Mouse (Mus musculus) embryonic fibroblast, embryonic 13.5 days (primary cell): ENCODE results near the gene Rlbp1. TPM values are rescaled to one million over a fixed set of nuclear protein-coding genes. Genes with fewer than 3 reads are reported as not detected.

Experiments
- H3K27ac ChIP-seq: 2 replicates; pipeline ENCODE4 v1.5.1; 2012; ENCODE audit warnings: low read length, control low read depth, inconsistent platforms; ENCODE audit not compliant: insufficient read depth
- H3K4me1 ChIP-seq: 2 replicates; pipeline ENCODE4 v1.6.1; 2011; ENCODE audit warnings: low read length; ENCODE audit not compliant: control insufficient read depth, insufficient read depth
- H3K4me3 ChIP-seq: 2 replicates; pipeline ENCODE4 v1.5.1; 2011; ENCODE audit warnings: mild to moderate bottlenecking, control low read depth, low read length; ENCODE audit not compliant: insufficient read depth
- CTCF ChIP-seq: IDR thresholded peaks from 2 replicates; pipeline ENCODE4 v1.5.1; 2011; ENCODE audit warnings: mild to moderate bottlenecking, control low read depth, low read length, moderate library complexity, borderline replicate concordance; ENCODE audit not compliant: insufficient read depth
- POLR2A ChIP-seq: IDR thresholded peaks from 2 replicates; pipeline ENCODE4 v1.6.1; 2011; ENCODE audit warnings: low read depth, mild to moderate bottlenecking, control low read depth, low read length, moderate library complexity
- polyA plus RNA-seq: library from polyadenylated mRNA; stranded (reverse); fragments of >200 nt; gene quantifications from 2 replicates; pipeline ENCODE4 v1.2.4, GENCODE M21; 2011; ENCODE audit warnings: low read depth; ENCODE audit not compliant: missing spikeins, insufficient read length

Gene Rlbp1
- polyA plus RNA-seq, 1 experiment = not detected

DNA sequence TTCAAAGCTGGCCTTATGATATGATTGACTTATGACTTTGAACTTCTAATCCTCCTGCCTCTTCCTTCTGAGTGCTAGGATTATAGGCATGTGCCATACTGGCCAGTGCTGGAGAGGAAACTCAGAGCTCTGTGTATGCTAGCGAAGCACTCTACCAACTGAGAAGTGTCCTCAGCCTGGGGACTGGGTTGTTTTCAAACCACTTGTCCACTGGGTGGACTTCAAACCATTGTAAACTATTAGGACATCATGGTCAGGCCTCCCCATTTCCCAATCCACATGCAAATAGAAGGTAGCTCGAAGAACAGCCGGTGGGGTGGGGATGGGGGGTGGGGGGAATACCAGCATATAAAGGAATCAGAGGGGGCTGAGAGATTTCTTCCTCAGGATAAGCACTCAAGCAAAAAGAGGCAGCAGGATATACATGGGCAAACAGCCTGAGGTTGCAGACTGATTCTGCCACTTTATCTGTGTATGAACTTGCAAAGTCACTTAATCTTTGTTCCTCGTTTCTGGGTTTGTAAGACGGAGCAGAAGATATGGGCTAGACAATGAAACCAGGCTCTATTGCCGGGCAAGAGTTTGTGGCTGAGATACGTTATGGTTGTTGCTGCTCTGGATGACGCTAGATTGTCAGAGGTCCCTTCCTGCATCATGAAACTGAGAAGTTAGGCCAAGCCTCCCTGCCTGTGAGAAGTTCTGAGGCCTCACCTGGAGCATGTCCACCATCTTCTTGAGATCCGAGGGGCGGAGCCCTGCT, 10.2 kb downstream of the Rlbp1 start:
- H3K4me3 ChIP-seq = no peak overlapping the region
- no peak for TF ChIP-seq CTCF
- TF ChIP-seq POLR2A = no peak
- H3K4me1 ChIP-seq = no peaks in the 10 kb centered on the region
- no peak overlapping the region for H3K27ac ChIP-seq

DNA sequence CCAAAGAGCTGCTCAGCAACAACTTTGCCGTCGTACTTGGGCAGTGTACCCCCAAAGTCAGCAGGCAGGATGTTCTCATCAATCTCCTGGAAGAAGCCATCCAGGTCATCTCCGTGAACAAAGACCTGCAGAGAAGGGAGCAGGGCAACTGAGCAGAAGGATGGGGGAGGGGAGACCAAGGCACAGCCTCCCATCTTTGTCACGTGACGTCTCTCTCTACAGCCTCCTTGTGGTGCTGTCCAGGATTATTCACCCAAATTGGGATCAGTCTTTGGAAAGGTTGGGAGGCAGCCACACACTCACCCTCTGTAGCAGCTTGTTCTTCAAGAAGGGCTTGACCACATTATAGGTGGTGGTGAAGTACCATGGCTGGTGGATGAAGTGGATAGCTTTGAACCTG, 11.3 kb downstream of the Rlbp1 start:
- Histone ChIP-seq H3K4me3 (no peak overlapping the region), H3K27ac (no peak overlapping the region), H3K4me1 (no peaks in the 10 kb centered on the region)
- TF ChIP-seq POLR2A (no peak), CTCF (no peak)

- Histone ChIP-seq H3K27ac (no peak overlapping the region), H3K4me3 (no peak overlapping the region), H3K4me1 (no peaks in the 10 kb centered on the region)
- TF ChIP-seq POLR2A (no peak), CTCF (no peak)
These were observed 12.8 kb downstream of the Rlbp1 start for GRCm38 (mm10) chr7:79374017-79374416.

DNA sequence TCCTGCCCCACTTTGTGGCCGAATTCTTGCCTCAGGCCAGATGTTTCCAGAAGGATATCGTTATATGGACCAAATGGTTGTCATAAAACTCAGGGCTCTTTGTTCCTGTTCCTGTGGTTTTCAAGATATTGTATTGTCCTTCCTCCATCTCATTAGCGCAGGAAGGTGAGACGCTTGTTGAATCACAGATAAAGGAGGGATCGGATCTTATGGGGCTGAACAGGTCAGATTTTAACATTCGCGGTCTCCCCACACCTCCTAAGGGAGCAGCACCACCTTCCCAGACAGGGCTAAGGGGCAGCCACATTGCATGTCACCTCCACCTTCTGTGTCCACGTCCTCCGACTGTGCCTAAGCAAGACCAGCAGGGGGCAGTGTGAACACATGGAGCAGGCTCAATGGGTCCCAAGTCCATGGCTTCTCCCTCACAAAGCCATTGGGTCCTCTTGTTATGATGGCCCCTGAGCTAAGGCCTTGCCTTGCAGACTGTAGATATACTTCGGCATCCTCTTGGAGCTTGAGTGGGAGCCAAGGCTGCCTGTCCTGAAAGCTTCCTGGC, 15.4 kb downstream of the Rlbp1 start:
- no peaks in the 10 kb centered on the region for H3K4me1 ChIP-seq
- H3K27ac ChIP-seq = no peak overlapping the region
- peak; percentile 99 for TF ChIP-seq CTCF
- no peak for TF ChIP-seq POLR2A
- H3K4me3 ChIP-seq = no peak overlapping the region

DNA sequence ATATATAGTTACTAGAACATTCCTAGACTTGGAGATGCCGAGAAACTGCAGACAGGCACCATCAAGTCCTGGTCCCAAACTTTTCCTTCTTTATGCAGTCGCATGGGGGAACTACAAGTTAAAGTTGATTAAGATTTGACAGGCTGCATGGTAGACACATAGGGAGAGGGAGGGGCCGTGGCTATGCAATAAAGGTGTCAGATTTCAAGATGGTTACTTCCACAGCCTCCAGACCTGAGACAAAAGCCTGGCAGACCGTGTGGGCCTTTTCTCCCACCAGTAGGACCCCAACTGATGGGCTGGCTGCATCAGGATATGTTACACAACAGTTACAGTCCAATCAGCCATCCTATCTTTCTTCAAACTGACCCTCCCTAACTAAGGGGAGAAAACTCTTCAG, 17.4 kb downstream of the Rlbp1 start:
- no peak for TF ChIP-seq POLR2A
- no peak for TF ChIP-seq CTCF
- H3K4me1 ChIP-seq = no peaks in the 10 kb centered on the region
- no peak overlapping the region for H3K4me3 ChIP-seq
- no peak overlapping the region for H3K27ac ChIP-seq

- H3K27ac ChIP-seq = no peak overlapping the region
- TF ChIP-seq CTCF (no peak), POLR2A (no peak)
- H3K4me3 ChIP-seq = no peak overlapping the region
- no peaks in the 10 kb centered on the region for H3K4me1 ChIP-seq
These were observed 18.2 kb downstream of the Rlbp1 start for GRCm38 (mm10) chr7:79368664-79369063.

DNA sequence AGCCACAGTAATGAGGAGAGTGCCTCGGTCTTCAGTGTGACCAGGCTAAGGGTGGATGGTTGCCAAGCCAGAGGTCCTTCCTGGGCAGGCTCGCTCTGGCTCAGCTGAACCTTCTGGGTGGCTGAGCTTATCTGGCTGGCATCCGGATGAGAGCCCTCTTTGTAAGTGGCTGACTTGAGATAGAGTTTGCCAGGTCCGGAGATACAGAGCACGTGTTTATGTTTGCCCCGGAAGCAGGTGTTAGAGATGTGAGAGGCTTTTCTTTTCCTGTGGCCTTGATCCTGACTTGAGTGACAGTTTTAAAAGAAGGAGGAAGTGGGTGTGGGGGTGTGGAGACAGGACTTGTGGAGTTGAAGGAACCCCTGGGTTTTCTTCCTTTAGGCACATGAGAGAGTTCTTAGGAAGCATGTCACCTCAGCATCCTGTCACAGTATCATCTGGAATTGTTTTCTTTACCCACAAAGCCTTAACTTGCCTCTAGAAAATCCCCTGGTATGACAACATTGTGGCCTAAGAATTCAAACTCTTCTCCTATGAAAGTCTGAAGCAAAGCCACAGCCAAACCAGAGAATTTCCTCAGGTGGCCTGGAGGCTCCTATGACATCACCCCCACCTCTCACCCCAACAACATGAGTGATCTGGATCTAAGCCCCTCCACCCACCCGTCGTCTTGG, 23.3 kb downstream of the Rlbp1 start:
- H3K4me1 ChIP-seq = no peaks in the 10 kb centered on the region
- H3K27ac ChIP-seq = no peak overlapping the region
- no peak for TF ChIP-seq POLR2A
- H3K4me3 ChIP-seq = no peak overlapping the region

DNA sequence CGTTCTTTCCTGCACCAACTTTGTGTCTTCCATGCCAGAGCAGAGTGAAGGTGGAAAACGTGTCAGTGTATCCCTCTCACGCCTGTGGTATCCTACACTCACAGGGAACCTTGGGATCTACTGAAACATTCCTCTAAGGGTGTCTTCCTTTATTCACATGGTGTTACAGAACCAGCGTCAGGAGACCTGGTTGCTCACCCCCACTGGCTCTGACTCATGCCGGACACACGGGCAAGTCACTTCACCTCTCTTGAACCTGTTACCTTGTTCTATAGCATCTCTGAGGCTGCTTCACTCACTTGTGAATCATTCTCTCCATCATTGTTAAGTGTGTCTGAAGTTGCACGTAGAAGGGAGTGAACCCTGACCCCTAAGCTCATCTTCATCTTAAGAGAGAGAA, 24.0 kb downstream of the Rlbp1 start:
- Histone ChIP-seq H3K4me1 (no peaks in the 10 kb centered on the region), H3K4me3 (no peak overlapping the region), H3K27ac (no peak overlapping the region)
- TF ChIP-seq CTCF = no peak
- no peak for TF ChIP-seq POLR2A

GRCm38 (mm10) chr7:79362208-79362607, 24.6 kb downstream of the Rlbp1 start:
- TF ChIP-seq POLR2A (no peak), CTCF (no peak)
- Histone ChIP-seq H3K27ac (no peak overlapping the region), H3K4me1 (no peaks in the 10 kb centered on the region)

DNA sequence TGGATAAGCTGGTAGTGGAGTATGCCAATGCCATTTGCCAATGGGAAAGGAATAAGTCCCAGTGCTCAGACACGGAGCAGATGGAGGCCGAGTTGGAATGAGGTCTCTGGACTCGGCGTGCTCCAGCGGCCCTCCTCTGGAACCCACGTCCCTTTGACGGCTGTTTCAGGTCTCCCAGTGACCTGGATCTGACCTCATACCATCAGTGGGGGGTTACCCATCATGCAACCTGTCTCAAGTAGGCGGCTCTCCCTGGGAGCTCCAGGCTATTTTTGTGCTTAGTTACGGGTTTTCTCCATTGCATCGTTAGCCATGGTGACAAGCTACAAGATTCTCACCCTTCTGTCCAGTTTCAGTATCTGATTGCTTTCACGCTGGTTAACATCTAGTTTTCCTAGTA, 26.8 kb downstream of the Rlbp1 start:
- no peaks in the 10 kb centered on the region for H3K4me1 ChIP-seq
- TF ChIP-seq CTCF (no peak), POLR2A (no peak)
- no peak overlapping the region for H3K27ac ChIP-seq
- no peak overlapping the region for H3K4me3 ChIP-seq

More at GRCm38 (mm10) chr7:79362208-79362607, 24.6 kb downstream of the Rlbp1 start:
- no peak overlapping the region for H3K4me3 ChIP-seq
